Mouse (Mus musculus) heart, embryonic 11.5 days (tissue): Measurements from ENCODE around the gene Gm17542. TPM values are rescaled to one million over a fixed set of nuclear protein-coding genes. Genes with fewer than 3 reads are reported as not detected.
"Not testable (repeated sequence)": the region's sequence is repeated elsewhere in the genome, so short reads cannot be mapped to it uniquely, and the experiment has no call there.

Experiments used
- ATAC-seq: fragments of 200-750 bp; cut with Nextera tagmentation; replicated peaks from 2 replicates; pipeline ENCODE4 v1.8.0; 2017; ENCODE audit warnings: moderate library complexity; ENCODE audit not compliant: insufficient number of reproducible peaks, low FRiP score, low TSS enrichment
- H3K27ac ChIP-seq: fragments of 300-500 bp; sonication (generic); 2 replicates; pipeline ENCODE4 v1.5.1; 2014; ENCODE audit warnings: mild to moderate bottlenecking, low read depth, low read length
- H3K27me3 ChIP-seq: fragments of 300-500 bp; sonication (generic); 2 replicates; pipeline ENCODE4 v1.6.1; 2014; ENCODE audit warnings: mild to moderate bottlenecking, low read length, mixed read lengths; ENCODE audit not compliant: control insufficient read depth, insufficient read depth
- H3K36me3 ChIP-seq: fragments of 300-500 bp; sonication (generic); 2 replicates; pipeline ENCODE4 v1.6.1; 2014; ENCODE audit warnings: mild to moderate bottlenecking, low read length, moderate library complexity, mixed read lengths; ENCODE audit not compliant: control insufficient read depth, insufficient read depth
- H3K4me1 ChIP-seq: fragments of 300-500 bp; sonication (generic); 2 replicates; pipeline ENCODE4 v1.6.1; 2014; ENCODE audit warnings: low read length; ENCODE audit not compliant: control insufficient read depth, insufficient read depth
- H3K4me2 ChIP-seq: fragments of 300-500 bp; sonication (generic); 2 replicates; pipeline ENCODE4 v1.6.1; 2014; ENCODE audit warnings: mild to moderate bottlenecking, moderate library complexity
- H3K4me3 ChIP-seq: fragments of 300-500 bp; sonication (generic); 2 replicates; pipeline ENCODE4 v1.5.1; 2014; ENCODE audit warnings: low read depth, low read length
- H3K9ac ChIP-seq: fragments of 300-500 bp; sonication (generic); 2 replicates; pipeline ENCODE4 v1.6.1; 2014; ENCODE audit warnings: mild to moderate bottlenecking, low read depth, low read length, moderate library complexity
- H3K9me3 ChIP-seq: fragments of 300-500 bp; sonication (generic); replicated peaks from 2 replicates; pipeline ENCODE4 v1.6.1; 2016; ENCODE audit warnings: low read length; ENCODE audit not compliant: control insufficient read depth
- WGBS: fragments of 180-500 bp; shearing (Covaris S2); extraction: QIAGEN DNeasy Blood & Tissue Kit; methylation state at CpG from one replicate; pipeline ENCODE4 v1.1.7; 2014; ENCODE audit not compliant: insufficient replicate concordance; 5-methylcytosine and 5-hydroxymethylcytosine counted together
- polyA plus RNA-seq: library from polyadenylated mRNA; unstranded; fragments of >200 nt; fragmentation: Nextera tagmentation; extraction: Ambion mirVana; gene quantifications from 2 replicates; pipeline ENCODE4 v1.2.1, GENCODE M21; 2014

The Gm17542 gene
- polyA plus RNA-seq: not detected in 2 replicates

GRCm38 (mm10) chr10:58718110-58718509 lies at the start of gene Gm17542:
Gm17542 (minus strand) TSS chr10:58718210.
- H3K36me3 ChIP-seq, H3K9me3 ChIP-seq, H3K27ac ChIP-seq, H3K27me3 ChIP-seq, H3K4me1 ChIP-seq, ATAC-seq, H3K4me2 ChIP-seq, H3K4me3 ChIP-seq, H3K9ac ChIP-seq: not testable (repeated sequence)

- Histone ChIP-seq H3K9me3 (no peaks in the 10 kb centered on the region), H3K4me3 (no peak overlapping the region), H3K4me1 (no peaks in the 10 kb centered on the region), H3K4me2 (no peak overlapping the region), H3K36me3 (no peaks in the 10 kb centered on the region), H3K9ac (no peak overlapping the region), H3K27ac (no peak overlapping the region), H3K27me3 (no peaks in the 10 kb centered on the region)
- no peak for ATAC-seq
Observed at GRCm38 (mm10) chr10:58739779-58740178, 21.8 kb upstream of the Gm17542 start.

GRCm38 (mm10) chr10:58738152-58738551 lies 20.1 kb upstream of the Gm17542 start:
- Histone ChIP-seq H3K36me3 (no peaks in the 10 kb centered on the region), H3K27ac (no peak overlapping the region), H3K27me3 (no peaks in the 10 kb centered on the region), H3K9me3 (no peaks in the 10 kb centered on the region), H3K4me2 (no peak overlapping the region), H3K4me3 (no peak overlapping the region), H3K9ac (no peak overlapping the region), H3K4me1 (no peaks in the 10 kb centered on the region)
- no peak for ATAC-seq
- WGBS: 82% methylated on average over 7 of the region's 7 CpGs

GRCm38 (mm10) chr10:58714789-58715148 lies 3.2 kb downstream of the Gm17542 start:
- no peak overlapping the region for H3K27ac ChIP-seq
- WGBS: 39% methylated on average over 3 of the region's 3 CpGs
- no peaks in the 10 kb centered on the region for H3K27me3 ChIP-seq
- H3K36me3 ChIP-seq: no peaks in the 10 kb centered on the region
- H3K4me1 ChIP-seq: 0 out of 2 replicates have a peak, but pooled peaks cover 2% of the 10 kb centered on the region
- H3K9me3 ChIP-seq: no peaks in the 10 kb centered on the region
- no peak for ATAC-seq
- no peak overlapping the region for H3K4me3 ChIP-seq
- H3K9ac ChIP-seq: no peak overlapping the region
- H3K4me2 ChIP-seq: peak overlapping the region; percentile 53

- ATAC-seq: peak; percentile 57; the same call in 1 of the 2 replicates
- Histone ChIP-seq H3K4me1 (0 out of 2 replicates have a peak, but pooled peaks cover 2% of the 10 kb centered on the region), H3K9me3 (no peaks in the 10 kb centered on the region), H3K4me2 (peak overlapping the region; percentile 53), H3K36me3 (no peaks in the 10 kb centered on the region), H3K9ac (0 out of 2 replicates have a peak overlapping the region, but pooled peaks have one; percentile 22), H3K27ac (no peak overlapping the region), H3K4me3 (peak overlapping the region; percentile 25), H3K27me3 (no peaks in the 10 kb centered on the region)
- WGBS: 32% methylated on average over 24 of the region's 24 CpGs
Observed at GRCm38 (mm10) chr10:58713855-58714788, 3.9 kb downstream of the Gm17542 start.

- Histone ChIP-seq H3K9ac (no peak overlapping the region), H3K27ac (no peak overlapping the region), H3K4me3 (no peak overlapping the region), H3K36me3 (no peaks in the 10 kb centered on the region), H3K4me1 (0 out of 2 replicates have a peak, but pooled peaks cover 2% of the 10 kb centered on the region), H3K4me2 (no peak overlapping the region), H3K9me3 (no peaks in the 10 kb centered on the region), H3K27me3 (no peaks in the 10 kb centered on the region)
- ATAC-seq: no peak
- WGBS: 84% methylated on average over 7 of the region's 7 CpGs
Observed at GRCm38 (mm10) chr10:58713225-58713624, 4.8 kb downstream of the Gm17542 start.

GRCm38 (mm10) chr10:58709021-58709420 lies 9.0 kb downstream of the Gm17542 start:
- no peaks in the 10 kb centered on the region for H3K36me3 ChIP-seq
- no peak overlapping the region for H3K27ac ChIP-seq
- no peaks in the 10 kb centered on the region for H3K27me3 ChIP-seq
- no peak overlapping the region for H3K4me2 ChIP-seq
- H3K9ac ChIP-seq: no peak overlapping the region
- H3K4me3 ChIP-seq: no peak overlapping the region
- whole genome bisulfite sequencing: 88% methylated on average over 4 of the region's 4 CpGs
- H3K4me1 ChIP-seq: 0 out of 2 replicates have a peak, but pooled peaks cover 2% of the 10 kb centered on the region
- no peak for ATAC-seq
- H3K9me3 ChIP-seq: no peaks in the 10 kb centered on the region

GRCm38 (mm10) chr10:58700578-58700977 lies 17.4 kb downstream of the Gm17542 start:
- Histone ChIP-seq H3K4me2 (no peak overlapping the region), H3K4me3 (no peak overlapping the region), H3K36me3 (no peaks in the 10 kb centered on the region), H3K4me1 (no peaks in the 10 kb centered on the region), H3K27me3 (no peaks in the 10 kb centered on the region), H3K9ac (no peak overlapping the region), H3K9me3 (no peaks in the 10 kb centered on the region), H3K27ac (no peak overlapping the region)
- WGBS: 53% methylated on average over 6 of the region's 6 CpGs
- no peak for ATAC-seq

- no peaks in the 10 kb centered on the region for H3K27me3 ChIP-seq
- no peaks in the 10 kb centered on the region for H3K4me1 ChIP-seq
- 37% methylated on average over 4 of the region's 4 CpGs for WGBS
- H3K4me3 ChIP-seq: no peak overlapping the region
- H3K27ac ChIP-seq: no peak overlapping the region
- no peak for ATAC-seq
- H3K9me3 ChIP-seq: no peaks in the 10 kb centered on the region
- H3K4me2 ChIP-seq: no peak overlapping the region
- H3K36me3 ChIP-seq: no peaks in the 10 kb centered on the region
- no peak overlapping the region for H3K9ac ChIP-seq
Observed at GRCm38 (mm10) chr10:58700160-58700559, 17.9 kb downstream of the Gm17542 start.
